Mouse (Mus musculus): ENCODE measurements around the gene Sult4a1. TPM values are rescaled to one million over a fixed set of nuclear protein-coding genes. Genes with fewer than 3 reads are reported as not detected.
A peak's percentile ranks its signal among the peaks of the same experiment; 100 is the strongest.

Sult4a1 gene
- polyA plus RNA-seq, 1 experiment from 2014 or later = 40.3 TPM

- Histone ChIP-seq H3K9ac (no peak overlapping the region), H3K4me1 (0 out of 2 replicates have a peak, but pooled peaks cover 4% of the 10 kb centered on the region), H3K27me3 (no peaks in the 10 kb centered on the region), H3K4me3 (no peak overlapping the region), H3K4me2 (no peak overlapping the region), H3K27ac (no peak overlapping the region), H3K9me3 (replicated peaks) (no peaks in the 10 kb centered on the region), H3K36me3 (ENCODE audit: poor library complexity, severe bottlenecking) (0 out of 2 replicates have a peak, but pooled peaks cover 10% of the 10 kb centered on the region)
- 44% methylated on average over 9 of the region's 9 CpGs for WGBS
- no peak for ATAC-seq
Observed at GRCm38 (mm10) chr15:84086775-84087174, 18.8 kb downstream of the Sult4a1 start.

- Histone ChIP-seq H3K4me2 (no peak overlapping the region), H3K9me3 (replicated peaks) (no peaks in the 10 kb centered on the region), H3K9ac (no peak overlapping the region), H3K4me1 (0 out of 2 replicates have a peak, but pooled peaks cover 4% of the 10 kb centered on the region), H3K27ac (no peak overlapping the region), H3K36me3 (ENCODE audit: poor library complexity, severe bottlenecking) (0 out of 2 replicates have a peak, but pooled peaks cover 10% of the 10 kb centered on the region), H3K27me3 (no peaks in the 10 kb centered on the region), H3K4me3 (no peak overlapping the region)
- WGBS = 43% methylated on average over 12 of the region's 12 CpGs
- no peak for ATAC-seq
Observed at GRCm38 (mm10) chr15:84086364-84086763, 19.2 kb downstream of the Sult4a1 start.

- Histone ChIP-seq H3K4me2 (no peak overlapping the region), H3K36me3 (ENCODE audit: poor library complexity, severe bottlenecking) (peaks cover 7% of the 10 kb centered on the region; the same call in 1 of the 2 replicates), H3K9me3 (replicated peaks) (no peaks in the 10 kb centered on the region), H3K4me3 (no peak overlapping the region), H3K9ac (no peak overlapping the region), H3K27me3 (0 out of 2 replicates have a peak, but pooled peaks cover 8% of the 10 kb centered on the region), H3K27ac (no peak overlapping the region), H3K4me1 (no peaks in the 10 kb centered on the region)
- WGBS = 94% methylated on average over 7 of the region's 7 CpGs
- no peak for ATAC-seq
Observed at GRCm38 (mm10) chr15:84080069-84080468, 25.5 kb downstream of the Sult4a1 start.

DNA sequence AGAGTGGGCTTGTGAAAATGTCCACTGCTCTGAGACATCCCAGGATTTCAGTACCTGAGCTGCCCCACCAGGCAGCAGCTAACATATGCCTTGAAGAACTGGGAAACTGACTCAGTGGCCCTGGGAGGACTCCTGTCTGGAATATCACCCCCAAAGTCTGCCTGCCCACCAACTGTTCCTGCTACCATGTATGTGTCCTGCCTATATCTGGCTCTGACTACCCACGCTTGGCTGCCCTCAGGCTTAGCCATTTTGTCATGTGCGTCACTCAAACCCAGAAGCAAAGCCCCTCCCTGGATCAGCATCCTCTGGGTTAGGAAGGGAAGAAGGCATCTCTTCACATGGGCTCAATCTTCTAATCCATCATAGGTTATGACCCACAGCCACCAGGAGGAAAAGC lies 26.0 kb downstream of the Sult4a1 start:
- no peaks in the 10 kb centered on the region for H3K9me3 ChIP-seq (replicated peaks)
- H3K4me3 ChIP-seq = no peak overlapping the region
- no peak overlapping the region for H3K4me2 ChIP-seq
- H3K27ac ChIP-seq = no peak overlapping the region
- H3K36me3 ChIP-seq (ENCODE audit: poor library complexity, severe bottlenecking) = peaks cover 7% of the 10 kb centered on the region; the same call in 1 of the 2 replicates
- peaks cover 5% of the 10 kb centered on the region for H3K4me1 ChIP-seq
- 90% methylated on average over 2 of the region's 2 CpGs for WGBS
- no peak overlapping the region for H3K9ac ChIP-seq
- H3K27me3 ChIP-seq = 0 out of 2 replicates have a peak, but pooled peaks cover 9% of the 10 kb centered on the region
- ATAC-seq = no peak

DNA sequence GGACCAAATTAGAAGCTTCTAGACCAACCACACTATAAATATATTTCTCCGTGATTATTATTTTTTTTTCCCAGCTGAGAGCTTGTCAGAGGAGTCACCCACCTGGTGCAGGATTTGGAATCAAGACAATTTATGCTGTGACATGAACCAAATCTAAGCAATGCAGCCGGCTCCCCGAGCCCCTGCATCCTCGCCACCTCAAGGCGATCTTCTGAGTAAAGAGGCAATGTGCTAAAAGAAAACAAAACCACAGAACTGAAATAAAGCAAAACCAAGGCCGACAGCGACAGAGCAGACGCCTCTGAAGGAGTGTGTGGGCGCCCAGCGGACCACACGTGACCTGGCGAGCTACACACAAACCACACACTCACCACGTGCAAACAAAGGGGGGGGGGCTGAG lies 26.9 kb downstream of the Sult4a1 start:
- Histone ChIP-seq H3K9ac (no peak overlapping the region), H3K36me3 (ENCODE audit: poor library complexity, severe bottlenecking) (peaks cover 7% of the 10 kb centered on the region; the same call in 1 of the 2 replicates), H3K9me3 (replicated peaks) (no peaks in the 10 kb centered on the region), H3K27me3 (0 out of 2 replicates have a peak, but pooled peaks cover 9% of the 10 kb centered on the region), H3K4me2 (no peak overlapping the region), H3K4me3 (no peak overlapping the region), H3K27ac (no peak overlapping the region), H3K4me1 (peaks cover 8% of the 10 kb centered on the region)
- ATAC-seq = no peak
- 72% methylated on average over 13 of the region's 13 CpGs for WGBS

GRCm38 (mm10) chr15:84077151-84077550 lies 28.4 kb downstream of the Sult4a1 start:
- H3K9me3 ChIP-seq (replicated peaks) = no peaks in the 10 kb centered on the region
- 58% methylated on average over 17 of the region's 17 CpGs for WGBS
- peaks cover 7% of the 10 kb centered on the region; the same call in 1 of the 2 replicates for H3K36me3 ChIP-seq (ENCODE audit: poor library complexity, severe bottlenecking)
- H3K9ac ChIP-seq = no peak overlapping the region
- H3K27ac ChIP-seq = no peak overlapping the region
- peaks cover 12% of the 10 kb centered on the region for H3K4me1 ChIP-seq
- no peak overlapping the region for H3K4me3 ChIP-seq
- ATAC-seq = no peak
- 0 out of 2 replicates have a peak, but pooled peaks cover 9% of the 10 kb centered on the region for H3K27me3 ChIP-seq
- no peak overlapping the region for H3K4me2 ChIP-seq

DNA sequence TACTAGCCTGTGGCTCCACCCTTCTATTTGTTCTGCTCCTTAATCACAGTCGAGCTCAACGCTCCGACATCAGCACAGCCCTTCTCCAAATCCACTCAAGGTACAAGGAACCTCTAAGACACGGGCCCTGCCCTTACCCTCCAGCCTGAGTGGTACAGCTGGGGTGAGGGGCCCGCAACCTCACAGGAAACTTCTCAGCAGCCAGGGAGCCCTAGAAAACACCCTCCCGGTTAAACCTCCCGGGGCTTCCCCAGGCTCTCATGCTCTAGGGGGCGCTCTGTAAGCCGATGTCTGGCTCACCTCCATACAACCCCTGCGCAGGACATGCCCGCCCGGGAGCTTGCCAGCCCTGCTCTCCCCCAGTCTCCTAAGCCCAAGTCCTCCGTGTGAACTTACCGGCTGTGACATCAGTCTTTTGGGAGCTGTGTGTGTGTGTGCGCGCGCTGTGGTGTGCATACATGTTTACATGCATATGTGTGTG lies 30.8 kb downstream of the Sult4a1 start:
- ATAC-seq = no peak
- H3K9me3 ChIP-seq (replicated peaks) = no peaks in the 10 kb centered on the region
- peaks cover 7% of the 10 kb centered on the region; the same call in 1 of the 2 replicates for H3K36me3 ChIP-seq (ENCODE audit: poor library complexity, severe bottlenecking)
- WGBS = 16% methylated on average over 17 of the region's 17 CpGs
- H3K4me2 ChIP-seq = peak overlapping the region; percentile 42
- no peak overlapping the region for H3K9ac ChIP-seq
- peaks cover 18% of the 10 kb centered on the region; the same call in 1 of the 2 replicates for H3K27me3 ChIP-seq
- H3K4me1 ChIP-seq = peaks cover 21% of the 10 kb centered on the region
- no peak overlapping the region for H3K4me3 ChIP-seq
- no peak overlapping the region for H3K27ac ChIP-seq

GRCm38 (mm10) chr15:84073911-84074704 lies 31.4 kb downstream of the Sult4a1 start:
- Histone ChIP-seq H3K9me3 (replicated peaks) (no peaks in the 10 kb centered on the region), H3K9ac (no peak overlapping the region), H3K27ac (no peak overlapping the region), H3K4me3 (no peak overlapping the region), H3K27me3 (peaks cover 18% of the 10 kb centered on the region; the same call in 1 of the 2 replicates), H3K4me1 (peaks cover 28% of the 10 kb centered on the region), H3K4me2 (peak overlapping the region; percentile 42), H3K36me3 (ENCODE audit: poor library complexity, severe bottlenecking) (peaks cover 7% of the 10 kb centered on the region; the same call in 1 of the 2 replicates)
- WGBS = 9% methylated on average over 14 of the region's 15 CpGs
- ATAC-seq = no peak

GRCm38 (mm10) chr15:84073058-84073457 lies 32.5 kb downstream of the Sult4a1 start:
- H3K9me3 ChIP-seq (replicated peaks) = no peaks in the 10 kb centered on the region
- H3K4me2 ChIP-seq = no peak overlapping the region
- no peak overlapping the region for H3K9ac ChIP-seq
- no peak overlapping the region for H3K27ac ChIP-seq
- peaks cover 7% of the 10 kb centered on the region; the same call in 1 of the 2 replicates for H3K36me3 ChIP-seq (ENCODE audit: poor library complexity, severe bottlenecking)
- peaks cover 23% of the 10 kb centered on the region; the same call in 1 of the 2 replicates for H3K27me3 ChIP-seq
- H3K4me3 ChIP-seq = no peak overlapping the region
- peaks cover 34% of the 10 kb centered on the region for H3K4me1 ChIP-seq
- ATAC-seq = no peak
- WGBS = 36% methylated on average over 8 of the region's 8 CpGs

DNA sequence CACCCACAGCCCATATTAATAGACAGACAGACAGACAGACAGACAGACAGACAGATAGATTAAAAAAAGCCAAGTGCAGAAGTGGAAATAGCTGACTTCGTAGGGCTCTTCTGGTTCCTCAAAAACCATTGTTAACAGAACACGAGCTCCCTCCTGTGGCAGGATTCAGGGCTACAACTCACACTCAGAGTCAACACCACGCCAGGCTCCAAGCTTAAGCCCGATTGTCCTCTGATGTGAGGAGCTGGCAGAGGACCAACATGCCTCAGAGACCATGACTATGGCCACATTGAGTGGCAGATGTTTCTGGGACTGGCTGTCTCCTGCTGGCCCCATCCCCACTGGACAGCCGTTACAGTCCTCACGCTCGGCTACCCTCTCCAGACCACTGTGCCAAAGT lies 33.3 kb downstream of the Sult4a1 start:
- 20% methylated on average over 7 of the region's 7 CpGs for WGBS
- H3K27ac ChIP-seq = no peak overlapping the region
- H3K4me2 ChIP-seq = no peak overlapping the region
- H3K27me3 ChIP-seq = peaks cover 25% of the 10 kb centered on the region; the same call in 1 of the 2 replicates
- H3K4me3 ChIP-seq = no peak overlapping the region
- no peak overlapping the region for H3K9ac ChIP-seq
- no peaks in the 10 kb centered on the region for H3K9me3 ChIP-seq (replicated peaks)
- H3K4me1 ChIP-seq = peaks cover 37% of the 10 kb centered on the region
- peaks cover 7% of the 10 kb centered on the region; the same call in 1 of the 2 replicates for H3K36me3 ChIP-seq (ENCODE audit: poor library complexity, severe bottlenecking)
- ATAC-seq = peak; percentile 23

DNA sequence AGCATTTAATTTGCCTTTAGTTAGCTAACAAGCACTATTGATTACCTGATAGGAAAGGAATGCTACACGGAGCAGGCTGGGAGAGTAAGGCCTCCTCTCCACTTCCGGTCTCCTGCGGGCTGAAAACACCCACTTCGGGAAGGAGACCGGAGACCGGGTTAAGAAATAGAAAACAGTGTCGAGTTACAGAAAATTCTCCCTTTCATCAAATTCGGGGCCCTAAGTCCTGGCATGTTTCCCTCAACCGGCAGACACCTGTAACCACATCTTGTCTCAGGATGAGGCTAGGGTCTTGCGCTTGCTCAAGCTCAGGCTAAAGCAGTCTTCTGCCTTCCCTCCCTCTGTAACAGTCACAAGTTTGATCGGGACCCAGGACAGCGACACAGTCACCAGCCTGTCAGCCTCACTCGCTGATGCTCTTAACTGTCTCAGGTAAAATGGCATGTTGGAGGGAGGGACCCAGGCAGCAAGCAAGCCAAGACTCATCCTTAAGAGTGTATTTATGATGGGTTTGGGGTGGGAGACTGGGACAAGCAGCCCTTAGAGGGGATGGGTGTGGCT lies 35.4 kb downstream of the Sult4a1 start:
- Histone ChIP-seq H3K36me3 (ENCODE audit: poor library complexity, severe bottlenecking) (no peaks in the 10 kb centered on the region), H3K4me2 (peak overlapping the region; percentile 45), H3K9me3 (replicated peaks) (peaks cover 5% of the 10 kb centered on the region; the same call in 1 of the 2 replicates), H3K27ac (peak overlapping the region; percentile 57), H3K4me1 (peaks cover 39% of the 10 kb centered on the region), H3K9ac (no peak overlapping the region), H3K4me3 (no peak overlapping the region), H3K27me3 (peaks cover 22% of the 10 kb centered on the region)
- WGBS = 7% methylated on average over 13 of the region's 13 CpGs
- ATAC-seq = no peak; the same call in 1 of the 2 replicates
